Mouse (Mus musculus) stomach, embryonic 15.5 days (tissue): Measurements from ENCODE around the gene Yju2. TPM values are rescaled to one million over a fixed set of nuclear protein-coding genes. Genes with fewer than 3 reads are reported as not detected.
"Not testable (repeated sequence)": the region's sequence is repeated elsewhere in the genome, so short reads cannot be mapped to it uniquely, and the experiment has no call there.

Experiments
- ATAC-seq: fragments of 200-750 bp; cut with Nextera tagmentation; 2 replicates; pipeline ENCODE4 v1.8.0; 2017; ENCODE audit warnings: low read depth, moderate number of reproducible peaks, moderate TSS enrichment; ENCODE audit not compliant: insufficient read depth, low FRiP score
- H3K27ac ChIP-seq: fragments of 300-500 bp; sonication (generic); 2 replicates; pipeline ENCODE4 v1.5.1; 2015; ENCODE audit warnings: mild to moderate bottlenecking, inconsistent platforms
- H3K27me3 ChIP-seq: fragments of 300-500 bp; sonication (generic); replicated peaks from 2 replicates; pipeline ENCODE4 v1.6.1; 2015; ENCODE audit warnings: inconsistent platforms
- H3K36me3 ChIP-seq: fragments of 300-500 bp; sonication (generic); 2 replicates; pipeline ENCODE4 v1.6.1; 2015; ENCODE audit warnings: inconsistent platforms
- H3K4me1 ChIP-seq: fragments of 300-500 bp; sonication (generic); 2 replicates; pipeline ENCODE4 v1.6.1; 2015; ENCODE audit warnings: inconsistent platforms
- H3K4me2 ChIP-seq: fragments of 300-500 bp; sonication (generic); 2 replicates; pipeline ENCODE4 v1.6.1; 2015; ENCODE audit warnings: mild to moderate bottlenecking, inconsistent platforms
- H3K4me3 ChIP-seq: fragments of 300-500 bp; sonication (generic); replicated peaks from 2 replicates; pipeline ENCODE4 v1.5.1; 2015; ENCODE audit warnings: inconsistent platforms
- H3K9ac ChIP-seq: fragments of 300-500 bp; sonication (generic); 2 replicates; pipeline ENCODE4 v1.6.1; 2015; ENCODE audit warnings: inconsistent platforms
- H3K9me3 ChIP-seq: fragments of 300-500 bp; sonication (generic); 2 replicates; pipeline ENCODE4 v1.6.1; 2016; ENCODE audit warnings: inconsistent platforms
- WGBS: fragments of 180-500 bp; shearing (Covaris S2); methylation state at CpG from one replicate; pipeline ENCODE4 v1.1.7; 2015; 5-methylcytosine and 5-hydroxymethylcytosine counted together
- polyA plus RNA-seq: library from polyadenylated mRNA; unstranded; fragments of >200 nt; fragmentation: Nextera tagmentation; extraction: Ambion mirVana; gene quantifications from 2 replicates; pipeline ENCODE4 v1.2.1, GENCODE M21; 2015

Gene Yju2
- polyA plus RNA-seq, result 22.0 and 24.8 TPM in 2 replicates

DNA sequence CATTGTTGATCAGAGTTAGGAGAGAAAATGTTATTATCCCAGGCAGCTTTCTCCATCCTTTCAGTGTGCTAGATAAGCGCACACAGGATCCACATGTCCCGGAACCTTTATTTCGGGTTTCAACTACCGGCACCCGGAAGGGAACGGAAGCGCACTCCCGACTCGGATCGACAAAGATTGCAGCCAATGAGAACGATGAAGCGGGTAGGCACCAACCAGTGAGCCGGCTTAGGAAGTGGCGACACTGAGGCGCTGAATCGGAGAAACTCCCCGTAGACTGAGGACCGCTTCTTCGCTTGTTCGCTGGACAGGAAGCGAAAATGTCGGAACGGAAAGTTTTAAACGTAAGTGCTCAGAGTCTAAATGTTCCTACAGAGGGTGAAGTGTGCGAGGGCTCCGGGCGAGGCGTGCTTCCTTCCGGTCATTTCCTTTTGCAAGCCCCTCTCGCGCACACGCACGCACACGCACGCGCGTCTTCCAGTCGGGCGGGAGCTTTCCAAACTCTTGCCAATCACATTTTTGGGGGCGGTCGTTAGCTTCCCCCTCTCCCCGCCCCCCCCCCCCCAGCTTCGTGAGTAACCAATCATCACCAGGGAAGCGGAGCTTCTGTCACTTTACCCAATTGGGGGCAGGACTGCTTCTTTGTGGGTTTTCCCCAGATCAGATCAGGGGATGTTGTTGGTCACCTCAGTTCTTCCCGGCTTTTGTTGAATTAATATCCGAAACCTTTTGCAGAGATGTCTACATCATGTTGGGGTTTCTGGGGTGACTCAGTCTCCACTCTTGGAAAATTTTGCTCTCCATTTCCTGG, at the start of gene Yju2:
TSS of gene Yju2 (plus strand) at position 182 of the 811 bp plus-strand sequence.
- peaks cover 24% of the 10 kb centered on the region for H3K4me1 ChIP-seq
- WGBS, result under 1% methylated on average over 45 of the region's 46 CpGs
- ATAC-seq, result peak; percentile 92
- H3K36me3 ChIP-seq, result peaks cover 11% of the 10 kb centered on the region; the same call in 1 of the 2 replicates
- H3K4me3 ChIP-seq, result peak within 1 kb of the TSS; percentile 65
- no peaks in the 10 kb centered on the region; the same call in 1 of the 2 replicates for H3K27me3 ChIP-seq
- peak within 1 kb of the TSS; percentile 53; the same call in 1 of the 2 replicates for H3K9ac ChIP-seq
- no peaks in the 10 kb centered on the region for H3K9me3 ChIP-seq
- H3K27ac ChIP-seq, result peak within 1 kb of the TSS; percentile 98
- peak within 1 kb of the TSS; percentile 66 for H3K4me2 ChIP-seq

DNA sequence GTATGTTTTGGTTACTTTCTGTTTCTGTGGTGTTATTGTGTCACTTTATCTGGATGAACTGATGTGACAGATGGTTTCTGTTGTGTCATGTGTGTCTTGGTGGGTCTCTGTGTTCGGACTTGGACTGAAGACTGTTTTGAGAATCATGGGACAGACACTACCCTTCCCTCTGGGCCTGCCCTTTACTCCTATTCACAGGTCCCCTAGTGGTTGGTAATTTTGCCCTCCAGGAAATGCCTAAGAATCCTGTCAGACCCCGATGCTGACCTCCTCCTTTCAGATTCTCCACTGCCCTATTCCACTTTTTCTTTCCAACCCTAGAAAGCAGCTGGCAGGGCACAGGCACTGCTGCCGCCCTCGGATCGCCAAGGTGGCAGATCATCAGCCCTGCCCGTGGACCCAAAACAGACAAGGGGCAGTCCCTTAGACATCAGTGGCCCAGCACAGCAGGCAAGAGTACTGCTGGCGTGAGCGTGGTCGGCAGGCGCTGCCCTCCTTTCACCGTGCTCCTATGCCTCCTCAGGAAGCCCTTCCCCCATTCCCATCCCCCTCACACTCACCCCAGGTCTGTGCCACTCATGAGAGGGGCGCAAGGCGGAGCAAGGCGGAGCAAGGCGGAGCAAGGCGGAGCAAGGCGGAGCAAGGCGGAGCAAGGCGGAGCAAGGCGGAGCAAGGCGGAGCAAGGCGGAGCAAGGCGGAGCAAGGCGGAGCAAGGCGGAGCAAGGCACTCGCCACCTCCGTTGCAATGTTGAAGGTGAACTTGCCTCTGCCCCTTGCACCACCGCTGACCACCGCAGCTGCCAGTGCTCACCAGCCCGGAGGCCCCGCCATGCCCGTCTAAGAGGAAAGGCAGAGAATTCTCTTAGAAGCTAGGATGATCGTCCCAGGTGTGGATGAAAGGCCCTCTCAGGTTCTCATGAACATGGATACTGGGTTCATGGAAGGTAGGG, 27.1 kb upstream of the Yju2 start:
- WGBS, result 1% methylated on average over 33 of the region's 33 CpGs
- no peaks in the 10 kb centered on the region for H3K36me3 ChIP-seq
- H3K4me1 ChIP-seq, result no peaks in the 10 kb centered on the region
- H3K27ac ChIP-seq, result peak overlapping the region; percentile 79
- peak overlapping the region; percentile 76 for H3K9ac ChIP-seq
- no peaks in the 10 kb centered on the region for H3K9me3 ChIP-seq
- H3K4me3 ChIP-seq, result peak overlapping the region; percentile 68
- no peaks in the 10 kb centered on the region for H3K27me3 ChIP-seq
- peak; percentile 91 for ATAC-seq
- H3K4me2 ChIP-seq, result peak overlapping the region; percentile 87

- Histone ChIP-seq H3K9me3 (no peaks in the 10 kb centered on the region), H3K36me3 (no peaks in the 10 kb centered on the region), H3K27ac (no peak overlapping the region), H3K4me2 (peak overlapping the region; percentile 87), H3K9ac (0 out of 2 replicates have a peak overlapping the region, but pooled peaks have one; percentile 17), H3K4me3 (peak overlapping the region; percentile 68), H3K27me3 (no peaks in the 10 kb centered on the region), H3K4me1 (no peaks in the 10 kb centered on the region)
- ATAC-seq, result 0 out of 2 replicates have a peak, but pooled peaks have one; percentile 10
- WGBS, result 54% methylated on average over 2 of the region's 2 CpGs
Observed at GRCm38 (mm10) chr17:55932635-55933034, 26.3 kb upstream of the Yju2 start.

DNA sequence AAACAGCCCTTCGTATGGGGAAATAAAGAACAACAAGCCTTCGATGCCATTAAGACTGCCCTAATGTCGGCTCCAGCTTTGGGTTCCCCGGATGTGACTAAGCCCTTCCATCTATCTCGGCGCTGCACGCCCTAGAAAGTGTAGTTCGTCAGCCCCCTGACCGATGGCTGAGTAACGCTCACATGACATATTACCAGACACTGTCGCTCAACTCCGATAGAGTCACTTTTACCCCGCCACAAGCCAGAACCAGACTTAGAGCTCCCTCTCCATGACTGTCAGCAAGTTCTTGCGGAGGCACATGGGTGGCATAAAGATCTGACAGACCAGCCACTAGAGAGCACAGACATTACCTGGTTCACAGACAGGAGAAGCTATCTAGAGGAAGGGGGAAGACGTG, 25.7 kb upstream of the Yju2 start:
- Histone ChIP-seq H3K9ac (no peak overlapping the region), H3K4me1 (no peaks in the 10 kb centered on the region), H3K9me3 (no peaks in the 10 kb centered on the region), H3K4me2 (0 out of 2 replicates have a peak overlapping the region, but pooled peaks have one; percentile 87), H3K27me3 (no peaks in the 10 kb centered on the region), H3K4me3 (no peak overlapping the region), H3K36me3 (no peaks in the 10 kb centered on the region), H3K27ac (no peak overlapping the region)
- 94% methylated on average over 15 of the region's 15 CpGs for WGBS
- ATAC-seq, result no peak

- 20% methylated on average over 10 of the region's 10 CpGs for WGBS
- H3K4me1 ChIP-seq, ATAC-seq, H3K9ac ChIP-seq, H3K36me3 ChIP-seq, H3K9me3 ChIP-seq, H3K27me3 ChIP-seq: not testable (repeated sequence)
- H3K4me2 ChIP-seq, result peak overlapping the region; percentile 81
- H3K27ac ChIP-seq, result peak overlapping the region; percentile 96
- peak overlapping the region; percentile 54 for H3K4me3 ChIP-seq
Observed at GRCm38 (mm10) chr17:55944387-55944865, 14.5 kb upstream of the Yju2 start.

DNA sequence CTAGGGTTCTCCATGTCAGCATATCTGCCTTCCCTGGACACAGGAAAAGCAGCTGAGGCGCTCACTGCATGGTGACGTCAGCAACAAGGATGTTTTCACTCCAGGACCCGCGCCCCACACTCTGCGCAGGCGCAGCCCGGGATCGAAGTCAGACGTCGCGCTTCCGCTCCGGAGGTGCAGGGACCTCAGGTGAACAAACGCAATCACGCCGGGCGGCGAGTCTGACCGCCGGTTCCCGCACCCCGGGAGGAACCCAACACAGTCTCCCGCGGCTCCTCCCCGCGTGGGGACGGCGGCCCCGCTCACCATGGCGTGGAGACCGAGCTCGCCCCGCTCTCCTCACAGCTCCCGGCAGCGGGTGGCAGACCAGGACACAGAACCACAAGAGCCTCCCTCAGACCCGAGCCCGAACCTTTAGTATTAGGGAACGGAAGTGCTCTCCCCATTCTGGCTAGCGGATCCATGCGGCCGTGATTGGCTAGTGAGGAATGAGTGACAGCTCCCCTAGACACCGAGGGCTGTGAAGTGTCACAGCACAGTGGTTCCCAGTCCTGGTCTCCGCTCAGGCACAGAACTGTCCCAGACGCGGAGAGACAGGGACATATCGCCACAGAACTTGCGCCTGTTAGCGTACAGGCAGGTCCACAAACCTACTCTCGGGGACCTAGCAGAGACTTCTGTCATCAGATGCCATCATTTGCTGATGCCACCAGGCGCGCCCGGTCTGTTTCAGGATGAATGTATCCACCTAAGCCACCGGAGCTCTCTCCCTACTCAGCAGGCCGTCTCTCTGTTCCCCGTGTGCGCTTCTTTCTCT, 13.8 kb upstream of the Yju2 start:
- H3K4me2 ChIP-seq, result peak overlapping the region; percentile 81
- ATAC-seq, result peak; percentile 97
- peak overlapping the region; percentile 54 for H3K4me3 ChIP-seq
- H3K36me3 ChIP-seq, H3K4me1 ChIP-seq, H3K9me3 ChIP-seq, H3K27me3 ChIP-seq: not testable (repeated sequence)
- H3K9ac ChIP-seq, result peak overlapping the region; percentile 60
- under 1% methylated on average over 56 of the region's 56 CpGs for WGBS
- H3K27ac ChIP-seq, result peak overlapping the region; percentile 96

- Histone ChIP-seq H3K4me2 (peak overlapping the region; percentile 81), H3K4me3 (peak overlapping the region; percentile 54), H3K27ac (peak overlapping the region; percentile 96), H3K4me1 (peaks cover 4% of the 10 kb centered on the region; the same call in 1 of the 2 replicates), H3K9me3 (no peaks in the 10 kb centered on the region), H3K27me3 (no peaks in the 10 kb centered on the region), H3K36me3 (no peaks in the 10 kb centered on the region), H3K9ac (peak overlapping the region; percentile 60; the same call in 1 of the 2 replicates)
- ATAC-seq, result no peak
- 31% methylated on average over 5 of the region's 5 CpGs for WGBS
Observed at GRCm38 (mm10) chr17:55945696-55946095, 13.2 kb upstream of the Yju2 start.

- Histone ChIP-seq H3K9ac (no peak overlapping the region), H3K9me3 (no peaks in the 10 kb centered on the region), H3K4me2 (no peak overlapping the region), H3K4me3 (no peak overlapping the region), H3K27ac (no peak overlapping the region), H3K4me1 (peaks cover 4% of the 10 kb centered on the region; the same call in 1 of the 2 replicates), H3K27me3 (no peaks in the 10 kb centered on the region), H3K36me3 (no peaks in the 10 kb centered on the region)
- 89% methylated on average over 4 of the region's 4 CpGs for WGBS
- no peak for ATAC-seq
Observed at GRCm38 (mm10) chr17:55948647-55949046, 10.3 kb upstream of the Yju2 start.

GRCm38 (mm10) chr17:55949400-55949799, 9.5 kb upstream of the Yju2 start, which contains the start of gene Zfp119b:
Zfp119b (minus strand) TSS chr17:55949500.
- 84% methylated on average over 2 of the region's 2 CpGs for WGBS
- Histone ChIP-seq H3K4me3 (no peak within 1 kb of the TSS), H3K9me3 (no peaks in the 10 kb centered on the region), H3K9ac (no peak within 1 kb of the TSS), H3K36me3 (no peaks in the 10 kb centered on the region), H3K4me2 (no peak within 1 kb of the TSS), H3K27ac (no peak within 1 kb of the TSS), H3K4me1 (peaks cover 4% of the 10 kb centered on the region; the same call in 1 of the 2 replicates), H3K27me3 (no peaks in the 10 kb centered on the region)
- ATAC-seq, result no peak

- Histone ChIP-seq H3K9me3 (no peaks in the 10 kb centered on the region), H3K27me3 (no peaks in the 10 kb centered on the region; the same call in 1 of the 2 replicates), H3K27ac (no peak overlapping the region), H3K4me2 (no peak overlapping the region), H3K9ac (no peak overlapping the region), H3K4me1 (peaks cover 2% of the 10 kb centered on the region; the same call in 1 of the 2 replicates), H3K4me3 (no peak overlapping the region), H3K36me3 (no peaks in the 10 kb centered on the region)
- no peak for ATAC-seq
- WGBS, result 74% methylated on average over 9 of the region's 9 CpGs
Observed at GRCm38 (mm10) chr17:55950601-55951000, 8.3 kb upstream of the Yju2 start.

DNA sequence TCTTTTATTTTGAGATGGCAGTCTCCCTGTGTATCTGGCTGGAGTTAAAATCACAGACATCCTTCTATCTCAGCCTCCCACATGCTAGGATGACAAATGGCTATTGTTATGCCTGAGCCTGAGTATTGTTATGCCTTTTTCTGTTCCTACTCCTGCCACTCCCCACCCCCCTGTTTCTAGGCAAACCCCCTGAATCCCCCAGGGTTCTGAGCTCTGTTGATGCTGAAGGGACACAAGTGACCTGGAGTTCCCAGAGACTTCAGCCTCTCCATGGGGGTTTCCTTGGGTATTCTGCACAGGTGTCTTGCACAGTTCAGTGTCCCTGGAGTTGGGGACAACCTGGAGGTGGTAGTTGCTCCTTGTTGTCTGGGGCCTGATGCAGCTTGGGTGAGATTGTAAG, 6.9 kb upstream of the Yju2 start:
- no peaks in the 10 kb centered on the region for H3K36me3 ChIP-seq
- no peak overlapping the region for H3K4me2 ChIP-seq
- peaks cover 7% of the 10 kb centered on the region for H3K4me1 ChIP-seq
- no peak overlapping the region for H3K4me3 ChIP-seq
- no peak for ATAC-seq
- no peaks in the 10 kb centered on the region; the same call in 1 of the 2 replicates for H3K27me3 ChIP-seq
- H3K27ac ChIP-seq, result no peak overlapping the region
- H3K9me3 ChIP-seq, result no peaks in the 10 kb centered on the region
- H3K9ac ChIP-seq, result no peak overlapping the region
